Mouse (Mus musculus): Measurements from ENCODE around the gene Smco2.

DNA sequence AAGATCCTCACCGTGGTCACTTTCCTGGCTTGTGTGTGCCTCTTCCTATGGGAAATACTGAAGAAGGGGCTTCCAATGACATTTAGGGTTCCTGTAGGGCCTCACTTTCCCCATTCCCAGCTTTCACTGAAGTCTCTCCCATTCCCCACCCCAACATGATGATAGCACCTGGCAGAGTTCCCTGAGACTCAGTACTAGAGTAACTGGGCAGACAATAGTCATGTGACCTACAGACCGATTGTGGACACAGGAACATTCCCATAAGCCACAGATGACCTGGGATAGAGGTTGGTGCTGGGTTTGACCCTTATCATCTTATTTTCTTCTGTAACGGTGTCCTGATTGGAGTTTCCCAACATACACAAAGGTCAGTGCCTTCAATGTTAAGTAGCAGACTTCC lies 34.3 kb downstream of the Smco2 start:
- no peak for TF ChIP-seq CTCF (IDR thresholded peaks at IDR 0.05; ENCODE audit: control insufficient read depth, insufficient read depth, low read length)
- no peak for TF ChIP-seq POLR2A (IDR thresholded peaks at IDR 0.05; ENCODE audit: borderline replicate concordance, control insufficient read depth, low read depth, low read length)

Measured in bone marrow, adult 2 months (tissue).